Mouse (Mus musculus) cortical plate, adult 2 months (tissue): ENCODE measurements around the gene Kctd21.

Experiments
- CTCF ChIP-seq: fragments of 200-500 bp; IDR thresholded peaks from 2 replicates; pipeline ENCODE4 v1.5.1; 2011; ENCODE audit warnings: mild to moderate bottlenecking, control low read depth, low read length; ENCODE audit not compliant: insufficient read depth; ENCODE audit errors: extremely low read depth
- POLR2A ChIP-seq: fragments of 200-500 bp; IDR thresholded peaks from 2 replicates; pipeline ENCODE4 v1.6.1; 2011; ENCODE audit warnings: mild to moderate bottlenecking, low read length, control low read depth; ENCODE audit not compliant: insufficient read depth; ENCODE audit errors: extremely low read depth

DNA sequence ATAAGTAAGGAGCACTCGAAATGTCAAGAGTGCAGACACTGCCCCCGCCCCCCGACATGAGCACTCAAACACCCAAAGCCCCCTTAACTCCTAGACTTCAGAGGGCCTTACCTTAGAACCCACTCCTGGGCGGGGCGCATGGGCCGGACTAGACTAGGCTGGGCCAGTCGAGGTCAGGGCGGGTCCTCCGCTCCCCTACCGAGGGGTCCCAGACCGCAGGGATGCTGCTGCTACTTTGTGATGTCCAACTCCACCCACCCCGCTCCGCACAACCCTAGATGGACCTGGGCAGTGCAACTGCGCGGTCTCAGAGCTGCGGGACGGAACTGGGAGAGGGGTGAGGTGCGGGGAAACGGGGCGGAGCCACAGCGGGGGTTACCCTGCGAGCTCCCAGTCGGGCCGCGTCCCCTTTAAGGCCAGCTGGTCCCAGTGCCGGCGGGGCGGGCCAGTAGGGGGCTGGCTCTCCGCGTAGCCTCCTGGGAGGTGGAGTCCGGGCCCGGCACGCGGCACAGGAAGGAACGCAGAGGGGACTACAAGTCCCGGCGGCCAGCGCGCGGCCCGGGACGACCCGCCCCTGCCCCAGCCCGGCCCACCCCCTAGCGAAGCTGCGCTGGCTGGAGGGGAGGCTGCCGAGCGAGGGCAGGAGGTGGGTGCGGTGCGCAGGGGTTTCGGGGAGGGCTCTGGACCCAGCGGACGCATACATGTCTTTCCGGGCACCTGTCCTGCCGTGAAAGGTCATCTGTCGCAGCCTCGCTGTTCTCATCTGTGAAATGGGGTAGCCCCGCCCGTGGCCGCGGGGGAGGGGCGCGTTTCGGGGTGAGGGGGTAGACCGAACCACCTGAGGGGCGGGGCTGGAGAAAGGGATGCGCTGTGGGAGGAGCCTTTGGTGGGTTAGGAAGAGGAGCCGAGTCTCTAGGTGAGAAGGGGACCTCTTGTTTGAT lies at the start of gene Kctd21, which contains the start of gene Usp35:
- no peak; the same call in 1 of the 2 replicates for TF ChIP-seq POLR2A
- no peak for TF ChIP-seq CTCF
